Mouse (Mus musculus) midbrain, embryonic 16.5 days (tissue): ENCODE results near the gene Cct7. TPM values are rescaled to one million over a fixed set of nuclear protein-coding genes. Genes with fewer than 3 reads are reported as not detected.

Experiments
- ATAC-seq: fragments of 200-750 bp; cut with Nextera tagmentation; 2 replicates; pipeline ENCODE4 v1.8.0; 2017; ENCODE audit warnings: moderate TSS enrichment
- H3K27ac ChIP-seq: fragments of 300-500 bp; sonication (generic); 2 replicates; pipeline ENCODE4 v1.5.1; 2014; ENCODE audit warnings: mild to moderate bottlenecking, low read length, mixed read lengths
- H3K27me3 ChIP-seq: fragments of 300-500 bp; sonication (generic); 2 replicates; pipeline ENCODE4 v1.6.1; 2014; ENCODE audit warnings: low read depth, low read length, mixed read lengths; ENCODE audit not compliant: control insufficient read depth, insufficient read depth
- H3K36me3 ChIP-seq: fragments of 300-500 bp; sonication (generic); 2 replicates; pipeline ENCODE4 v1.6.1; 2014; ENCODE audit warnings: mild to moderate bottlenecking, low read length, moderate library complexity, mixed read lengths; ENCODE audit not compliant: control insufficient read depth, insufficient read depth
- H3K4me1 ChIP-seq: fragments of 300-500 bp; sonication (generic); 2 replicates; pipeline ENCODE4 v1.6.1; 2014; ENCODE audit warnings: mild to moderate bottlenecking, low read length, mixed read lengths; ENCODE audit not compliant: control insufficient read depth, insufficient read depth
- H3K4me2 ChIP-seq: fragments of 300-500 bp; sonication (generic); 2 replicates; pipeline ENCODE4 v1.6.1; 2014; ENCODE audit warnings: mild to moderate bottlenecking, low read length, mixed read lengths
- H3K4me3 ChIP-seq: fragments of 300-500 bp; sonication (generic); 2 replicates; pipeline ENCODE4 v1.5.1; 2014; ENCODE audit warnings: low read depth, mild to moderate bottlenecking, low read length, moderate library complexity, mixed read lengths
- H3K9ac ChIP-seq: fragments of 300-500 bp; sonication (generic); 2 replicates; pipeline ENCODE4 v1.6.1; 2014; ENCODE audit warnings: low read depth, low read length, mixed read lengths
- H3K9me3 ChIP-seq: fragments of 300-500 bp; sonication (generic); replicated peaks from 2 replicates; pipeline ENCODE4 v1.6.1; 2014; ENCODE audit warnings: mild to moderate bottlenecking, low read length, mixed read lengths; ENCODE audit not compliant: control insufficient read depth, poor library complexity, severe bottlenecking
- WGBS: fragments of 180-500 bp; shearing (Covaris S2); extraction: QIAGEN DNeasy Blood & Tissue Kit; methylation state at CpG from one replicate; pipeline ENCODE4 v1.1.7; 2014; 5-methylcytosine and 5-hydroxymethylcytosine counted together
- polyA plus RNA-seq: library from polyadenylated mRNA; unstranded; fragments of >200 nt; fragmentation: Nextera tagmentation; extraction: Ambion mirVana; gene quantifications from 2 replicates; pipeline ENCODE4 v1.2.1, GENCODE M21; 2015

Gene Cct7
- polyA plus RNA-seq, 1 experiment from 2014 or later, result 573 TPM

DNA sequence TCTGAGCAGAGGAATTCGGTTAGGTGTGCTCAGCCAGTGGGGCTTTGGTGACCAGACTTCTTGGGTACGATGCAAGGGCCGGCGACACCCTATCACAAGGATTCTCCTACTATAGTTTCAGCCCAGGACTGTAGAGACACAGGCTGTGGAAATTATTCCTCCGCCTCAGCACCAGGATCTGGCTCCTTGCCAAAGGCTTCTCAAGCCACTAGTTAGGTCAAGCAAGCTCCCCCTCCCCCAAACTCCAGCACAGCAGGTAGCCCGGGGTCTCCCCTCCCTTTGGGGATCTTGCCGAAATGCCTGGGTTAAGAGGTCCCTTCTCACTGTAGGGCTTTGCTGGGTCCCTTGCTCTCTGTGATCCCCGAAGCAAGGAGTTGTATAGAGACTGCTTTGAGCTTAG, 20.6 kb downstream of the Cct7 start:
- H3K27me3 ChIP-seq, result no peaks in the 10 kb centered on the region
- H3K9me3 ChIP-seq, result no peaks in the 10 kb centered on the region
- no peak overlapping the region for H3K4me3 ChIP-seq
- peaks cover 37% of the 10 kb centered on the region for H3K36me3 ChIP-seq
- 59% methylated on average over 8 of the region's 8 CpGs for WGBS
- no peak overlapping the region for H3K27ac ChIP-seq
- no peak overlapping the region for H3K4me2 ChIP-seq
- H3K9ac ChIP-seq, result no peak overlapping the region
- ATAC-seq, result no peak
- H3K4me1 ChIP-seq, result no peaks in the 10 kb centered on the region

DNA sequence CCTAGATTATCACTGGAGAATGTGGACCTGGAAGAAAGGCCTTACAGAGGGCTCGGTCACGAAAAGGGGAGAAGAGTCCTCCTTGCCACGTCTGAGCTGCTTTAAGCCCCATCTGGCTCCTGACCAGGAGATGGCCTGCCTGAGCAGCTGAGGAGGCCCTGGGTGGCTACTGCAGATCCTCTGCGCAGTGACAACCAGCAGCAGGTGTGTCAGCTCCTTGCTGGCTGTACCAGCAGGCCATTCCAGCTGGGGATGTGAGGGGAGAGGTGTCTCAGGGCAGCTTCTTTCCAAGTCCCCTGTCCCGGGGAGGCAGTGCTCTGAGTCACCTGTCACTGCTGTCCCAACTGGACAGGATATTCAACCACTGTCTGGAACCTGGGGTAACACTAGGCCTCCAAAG, 21.2 kb downstream of the Cct7 start:
- H3K9ac ChIP-seq, result no peak overlapping the region
- H3K27me3 ChIP-seq, result no peaks in the 10 kb centered on the region
- ATAC-seq, result no peak

DNA sequence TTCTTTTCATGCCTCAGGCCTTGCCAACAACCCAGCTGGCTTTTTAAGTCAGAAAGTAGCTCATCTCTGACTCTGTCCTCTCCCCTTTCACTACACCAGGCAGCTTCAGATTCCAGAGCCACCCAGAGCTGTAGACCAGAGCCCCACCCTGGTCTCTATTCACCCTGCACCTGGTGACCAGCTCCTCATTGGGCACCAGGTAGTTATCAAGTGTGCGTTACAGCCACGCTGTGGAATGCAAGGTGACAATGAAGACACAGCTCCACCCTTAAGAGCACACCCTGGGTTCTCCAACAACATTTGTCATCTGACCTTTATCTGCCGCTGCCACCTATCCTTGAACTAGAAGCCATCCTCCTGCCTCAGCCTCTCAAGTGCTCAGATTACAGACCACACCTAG, 24.3 kb downstream of the Cct7 start:
- Histone ChIP-seq H3K9ac (no peak overlapping the region), H3K4me2 (no peak overlapping the region), H3K36me3 (peaks cover 28% of the 10 kb centered on the region), H3K4me3 (no peak overlapping the region), H3K27me3 (no peaks in the 10 kb centered on the region), H3K27ac (no peak overlapping the region), H3K9me3 (no peaks in the 10 kb centered on the region), H3K4me1 (no peaks in the 10 kb centered on the region)
- 91% methylated on average over 3 of the region's 3 CpGs for WGBS
- no peak for ATAC-seq

More for the DNA sequence above, 21.2 kb downstream of the Cct7 start:
- Histone ChIP-seq H3K36me3 (peaks cover 34% of the 10 kb centered on the region), H3K4me3 (no peak overlapping the region), H3K27ac (no peak overlapping the region), H3K4me1 (no peaks in the 10 kb centered on the region), H3K9me3 (no peaks in the 10 kb centered on the region), H3K4me2 (no peak overlapping the region)
- WGBS, result 55% methylated on average over 5 of the region's 5 CpGs

DNA sequence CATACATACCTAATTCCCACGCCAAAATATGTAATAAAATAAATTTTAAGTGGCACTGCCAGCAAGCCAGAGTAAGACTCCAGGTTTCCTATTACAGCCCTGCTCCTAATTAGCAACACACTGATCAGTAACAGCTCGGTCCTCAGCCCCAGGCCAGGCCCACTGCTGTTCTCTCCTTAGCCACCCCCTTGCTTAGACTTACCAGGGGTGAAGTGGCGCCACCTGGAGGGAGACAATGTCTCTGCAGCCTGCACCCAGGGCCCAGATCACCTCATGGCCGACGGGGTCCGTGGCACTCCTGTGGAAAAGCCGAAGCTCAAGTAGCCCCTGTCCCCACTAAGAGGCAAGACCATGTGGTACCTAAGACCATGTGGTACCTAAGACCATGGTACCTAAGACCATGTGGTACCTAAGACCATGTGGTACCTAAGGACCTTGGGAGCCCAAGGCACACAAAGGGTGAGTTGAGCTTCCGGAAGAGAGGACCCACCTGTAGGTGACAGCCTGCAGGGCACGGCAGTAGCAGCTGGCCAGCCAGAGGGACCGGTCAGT, 26.1 kb downstream of the Cct7 start:
- Histone ChIP-seq H3K4me3 (no peak overlapping the region), H3K9ac (no peak overlapping the region), H3K4me2 (no peak overlapping the region), H3K36me3 (peaks cover 25% of the 10 kb centered on the region; the same call in 1 of the 2 replicates), H3K27ac (no peak overlapping the region), H3K27me3 (no peaks in the 10 kb centered on the region), H3K9me3 (no peaks in the 10 kb centered on the region), H3K4me1 (no peaks in the 10 kb centered on the region)
- ATAC-seq, result peak; percentile 10; the same call in 1 of the 2 replicates
- WGBS, result 47% methylated on average over 10 of the region's 10 CpGs

DNA sequence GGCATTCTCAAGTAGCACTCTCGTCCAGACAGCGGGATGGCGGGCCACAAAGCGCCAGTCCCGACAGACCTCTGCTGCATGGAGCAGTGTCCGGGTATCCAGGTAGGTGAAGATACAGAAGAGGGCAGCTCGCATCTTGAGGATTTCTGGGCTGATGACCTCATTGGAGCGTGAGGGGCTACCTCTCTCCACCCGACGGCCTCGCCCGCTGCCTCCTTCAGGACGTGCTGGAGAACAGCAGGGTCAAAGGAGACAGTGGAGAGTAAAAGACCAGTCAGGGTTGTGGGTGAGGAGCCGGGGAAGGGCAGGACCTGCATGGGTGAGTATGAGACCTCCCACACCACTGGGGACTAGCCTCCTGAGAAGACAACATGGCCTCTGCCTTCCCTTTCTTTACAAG, 27.1 kb downstream of the Cct7 start:
- no peak overlapping the region for H3K27ac ChIP-seq
- no peaks in the 10 kb centered on the region for H3K4me1 ChIP-seq
- H3K27me3 ChIP-seq, result no peaks in the 10 kb centered on the region
- H3K4me3 ChIP-seq, result no peak overlapping the region
- H3K36me3 ChIP-seq, result peaks cover 18% of the 10 kb centered on the region; the same call in 1 of the 2 replicates
- H3K9me3 ChIP-seq, result no peaks in the 10 kb centered on the region
- WGBS, result 47% methylated on average over 14 of the region's 14 CpGs
- no peak for ATAC-seq
- no peak overlapping the region for H3K4me2 ChIP-seq
- H3K9ac ChIP-seq, result no peak overlapping the region

DNA sequence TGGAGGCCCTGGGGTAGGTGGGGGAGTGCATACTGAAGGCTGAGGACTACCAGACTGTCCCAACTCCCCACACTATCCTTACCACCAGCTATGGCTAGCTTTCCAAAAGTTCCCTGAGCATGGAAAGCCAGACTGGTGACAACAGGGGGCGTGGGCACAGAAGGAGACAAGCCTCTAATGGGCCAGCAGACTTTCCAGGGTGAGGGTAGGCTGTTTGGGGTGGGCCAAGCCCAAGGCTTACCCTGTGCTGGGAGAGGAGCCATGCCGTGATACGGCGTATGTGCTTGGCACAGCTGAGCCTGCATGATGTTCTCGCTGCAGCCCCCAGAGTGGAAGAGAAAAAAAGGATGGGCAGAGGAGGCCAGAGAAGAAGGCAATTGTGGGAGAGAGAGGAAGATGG, 28.7 kb downstream of the Cct7 start:
- 78% methylated on average over 5 of the region's 5 CpGs for WGBS
- H3K4me1 ChIP-seq, result 0 out of 2 replicates have a peak, but pooled peaks cover 4% of the 10 kb centered on the region
- peaks cover 7% of the 10 kb centered on the region for H3K27me3 ChIP-seq
- H3K36me3 ChIP-seq, result peaks cover 17% of the 10 kb centered on the region; the same call in 1 of the 2 replicates
- no peaks in the 10 kb centered on the region for H3K9me3 ChIP-seq
- no peak overlapping the region for H3K9ac ChIP-seq
- ATAC-seq, result no peak
- H3K4me3 ChIP-seq, result no peak overlapping the region
- no peak overlapping the region for H3K27ac ChIP-seq
- H3K4me2 ChIP-seq, result no peak overlapping the region

DNA sequence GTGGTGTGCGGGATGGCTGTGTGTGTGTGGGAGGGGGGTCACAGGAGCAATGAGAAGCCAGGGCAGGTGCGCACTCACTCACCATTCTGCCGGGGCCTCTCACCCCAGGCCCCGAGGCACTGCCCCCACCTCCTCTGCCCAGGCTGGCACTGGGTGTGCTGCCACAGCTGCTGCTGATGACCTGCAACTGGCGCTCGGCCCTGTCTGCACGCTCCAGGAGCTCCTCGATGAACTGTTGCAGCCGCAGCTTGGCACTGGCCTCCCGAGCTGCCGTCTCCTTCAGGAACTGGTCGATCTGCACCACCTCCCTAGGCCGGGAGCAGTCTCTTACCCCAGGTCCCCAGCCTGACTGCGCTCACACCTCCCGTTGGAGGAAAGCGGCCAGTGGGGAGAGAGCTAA, 29.4 kb downstream of the Cct7 start:
- 66% methylated on average over 16 of the region's 16 CpGs for WGBS
- 0 out of 2 replicates have a peak, but pooled peaks cover 4% of the 10 kb centered on the region for H3K4me1 ChIP-seq
- ATAC-seq, result no peak
- H3K9me3 ChIP-seq, result no peaks in the 10 kb centered on the region
- H3K9ac ChIP-seq, result no peak overlapping the region
- peaks cover 17% of the 10 kb centered on the region; the same call in 1 of the 2 replicates for H3K36me3 ChIP-seq
- peaks cover 7% of the 10 kb centered on the region for H3K27me3 ChIP-seq
- H3K4me3 ChIP-seq, result no peak overlapping the region
- no peak overlapping the region for H3K27ac ChIP-seq
- no peak overlapping the region for H3K4me2 ChIP-seq

DNA sequence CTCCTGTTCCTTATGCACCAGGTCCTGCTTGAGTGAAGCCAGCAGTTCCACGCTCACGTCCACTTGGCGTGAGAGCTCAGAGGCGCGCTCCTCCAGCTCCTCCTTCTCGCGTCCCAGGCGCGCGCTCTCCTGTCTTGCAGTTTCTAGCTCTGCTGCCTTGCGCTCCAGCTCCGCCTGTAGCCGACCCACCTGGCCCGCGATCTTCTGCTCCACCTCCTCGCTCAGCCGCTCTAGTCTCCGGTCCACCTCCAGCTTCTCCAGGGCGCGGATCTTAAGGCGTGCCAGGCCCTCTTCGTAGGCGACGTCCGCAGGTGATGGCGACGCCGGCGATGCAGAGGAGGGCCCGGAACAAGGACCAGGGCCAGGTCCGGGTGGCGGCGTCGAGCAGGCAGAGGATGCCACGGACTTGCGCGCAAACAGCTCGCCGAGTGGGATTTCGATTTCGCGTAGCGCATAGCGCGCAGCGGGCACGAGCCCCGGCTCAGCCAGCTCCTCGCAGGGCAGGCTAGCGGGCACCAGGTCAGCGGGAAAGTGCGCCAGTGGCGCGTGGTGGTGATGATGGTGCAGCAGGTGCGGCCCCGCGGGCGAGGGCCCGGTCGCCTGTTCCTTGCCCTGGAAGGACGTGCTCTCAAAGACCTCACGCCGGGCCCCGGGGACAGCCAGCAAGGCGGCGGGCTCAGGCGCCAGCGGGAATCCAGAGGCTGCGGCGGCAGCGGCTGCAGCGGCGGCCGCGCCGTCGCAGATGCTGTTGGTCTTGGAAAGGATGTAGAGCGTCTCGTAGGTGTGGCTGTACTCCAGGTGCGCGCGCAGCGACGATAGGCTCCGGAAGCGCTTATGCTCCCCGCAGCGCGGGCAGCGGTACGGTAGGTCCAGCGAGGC, 32.8 kb downstream of the Cct7 start:
- Histone ChIP-seq H3K9me3 (no peaks in the 10 kb centered on the region), H3K4me2 (peak overlapping the region; percentile 54), H3K27me3 (peaks cover 12% of the 10 kb centered on the region), H3K4me3 (peak overlapping the region; percentile 31), H3K27ac (no peak overlapping the region), H3K9ac (peak overlapping the region; percentile 46), H3K4me1 (0 out of 2 replicates have a peak, but pooled peaks cover 4% of the 10 kb centered on the region), H3K36me3 (peaks cover 7% of the 10 kb centered on the region; the same call in 1 of the 2 replicates)
- WGBS, result 5% methylated on average over 91 of the region's 92 CpGs
- ATAC-seq, result peak; percentile 29; the same call in 1 of the 2 replicates

DNA sequence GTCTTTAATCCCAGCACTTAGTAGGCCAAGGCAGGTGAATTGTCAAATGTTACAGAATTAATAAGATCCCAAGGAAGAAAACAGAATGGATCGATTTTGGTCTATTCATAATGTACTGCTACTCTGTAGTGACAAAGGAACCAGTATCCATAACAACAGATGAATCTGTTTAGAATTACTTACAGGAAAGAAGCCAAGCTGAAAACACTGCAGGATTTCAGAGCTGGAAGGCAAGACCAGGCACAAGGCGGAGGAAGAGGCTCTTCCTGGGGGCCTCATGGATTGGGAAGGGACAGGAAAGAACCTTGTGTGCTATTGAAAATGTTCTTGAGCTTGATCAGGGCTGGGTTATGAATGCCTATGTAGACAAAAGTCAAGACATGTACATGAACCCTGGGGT, 34.4 kb downstream of the Cct7 start:
- no peak overlapping the region for H3K4me3 ChIP-seq
- H3K9me3 ChIP-seq, result no peaks in the 10 kb centered on the region
- H3K27ac ChIP-seq, result no peak overlapping the region
- no peak overlapping the region for H3K4me2 ChIP-seq
- 0 out of 2 replicates have a peak, but pooled peaks cover 4% of the 10 kb centered on the region for H3K4me1 ChIP-seq
- H3K27me3 ChIP-seq, result peaks cover 12% of the 10 kb centered on the region
- no peak overlapping the region for H3K9ac ChIP-seq
- WGBS, result 70% methylated on average over 2 of the region's 2 CpGs
- H3K36me3 ChIP-seq, result peaks cover 2% of the 10 kb centered on the region; the same call in 1 of the 2 replicates
- ATAC-seq, result no peak
